Mouse (Mus musculus) ovary, adult 18-20 months (tissue): Measurements from ENCODE around the gene Myh6.

Experiments
- DNase-seq: peaks from one replicate; pipeline ENCODE4 v3.0.0; 2022; ENCODE audit warnings: low spot score, mixed read lengths

Gene Myh6

DNA sequence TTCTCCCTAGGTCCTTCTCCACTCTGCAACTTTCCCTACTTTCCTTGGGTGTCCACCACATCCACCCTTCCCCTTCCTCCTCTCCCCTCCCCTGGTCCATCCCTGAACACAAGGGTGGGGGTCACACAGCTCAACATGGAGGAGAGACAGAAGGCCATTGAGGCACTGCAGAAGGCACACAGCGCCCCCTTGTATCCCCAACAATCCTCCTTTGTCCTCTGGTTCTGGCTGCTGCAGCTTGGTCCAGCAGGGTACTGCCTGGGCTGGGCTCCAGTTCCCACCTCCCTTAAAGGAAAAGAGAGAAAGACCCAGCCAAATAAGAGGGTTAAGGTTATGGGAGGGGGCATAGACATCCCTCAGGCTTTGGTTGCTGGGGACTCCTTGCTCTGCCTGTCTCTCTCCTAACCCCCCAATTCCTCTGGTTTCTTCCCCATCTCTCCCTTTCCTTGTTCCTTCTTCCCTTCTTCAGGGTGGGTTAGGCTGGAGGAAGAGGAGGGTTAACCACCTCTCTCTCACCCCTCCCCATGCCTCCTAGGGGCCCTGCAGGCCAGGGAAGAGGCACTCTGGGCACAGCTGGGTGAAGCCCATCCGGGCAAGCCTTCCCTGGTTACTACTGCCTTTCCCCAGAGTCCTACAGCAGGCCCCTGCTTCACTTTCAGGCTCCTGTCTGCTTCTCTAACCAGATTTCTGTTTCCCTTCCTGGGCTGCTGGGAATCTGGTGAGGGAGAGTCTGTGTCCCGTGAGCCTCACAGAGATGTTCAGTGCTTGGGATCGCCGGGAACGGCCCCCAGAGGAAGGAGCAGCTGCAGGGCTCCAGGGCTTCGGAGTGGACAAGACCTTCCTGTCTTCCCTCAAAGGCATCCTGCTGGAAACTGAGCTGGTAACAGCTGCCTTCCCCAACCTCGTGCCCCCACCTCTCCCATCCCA, 30.6 kb downstream of the Myh6 start, which contains the start of gene Cmtm5:
Gene Cmtm5 (plus strand): TSS at position 358 of the 927 bp plus-strand sequence.
- no peak for DNase-seq

DNA sequence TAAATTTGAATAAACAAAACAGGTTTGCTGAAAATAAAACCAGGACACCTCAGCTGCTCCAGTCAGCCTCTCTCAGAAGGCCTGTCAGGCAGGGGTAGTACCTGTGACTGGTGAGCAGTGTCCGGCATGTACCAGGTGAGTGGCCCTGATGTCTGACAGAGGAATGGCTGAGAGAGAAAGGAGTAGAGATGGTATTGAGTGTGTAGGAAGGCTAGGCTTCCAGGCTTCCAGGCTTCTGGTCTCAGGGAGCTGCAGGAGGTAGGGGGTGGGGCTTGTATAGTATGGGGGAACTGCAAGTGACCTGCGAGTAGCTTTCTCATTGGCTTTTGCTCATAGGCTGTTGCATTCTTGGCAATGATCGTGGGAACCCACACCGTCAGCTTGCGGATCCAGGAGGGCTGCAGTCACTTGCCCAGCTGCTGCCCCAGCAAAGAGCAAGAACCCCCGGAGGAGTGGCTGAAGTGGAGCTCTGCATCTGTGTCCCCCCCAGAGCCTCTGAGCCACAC, 34.0 kb downstream of the Myh6 start, which contains the start of gene Il25:
Gene Il25 (plus strand): TSS at position 51 of the 506 bp plus-strand sequence.
- no peak for DNase-seq

DNA sequence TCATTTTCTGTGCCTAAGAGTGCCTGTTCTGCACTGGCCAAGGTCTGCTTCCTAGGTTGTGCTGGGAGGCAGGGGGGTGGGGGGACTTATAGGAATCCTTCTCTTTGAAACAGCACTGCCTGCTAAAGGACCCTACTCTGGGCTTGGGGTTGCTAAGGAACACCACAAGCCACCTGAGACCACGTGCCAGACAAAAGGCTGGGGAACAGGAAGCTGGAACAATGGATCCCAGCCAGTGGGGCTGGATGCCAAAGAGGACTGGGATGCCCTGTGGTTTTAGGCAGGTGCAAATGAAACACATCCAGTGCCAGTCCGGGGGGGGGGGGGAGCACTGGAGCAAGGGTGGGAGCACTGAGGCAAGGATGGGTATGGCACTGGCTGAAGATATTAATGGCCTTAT, 36.3 kb downstream of the Myh6 start:
- DNase-seq: no peak

DNA sequence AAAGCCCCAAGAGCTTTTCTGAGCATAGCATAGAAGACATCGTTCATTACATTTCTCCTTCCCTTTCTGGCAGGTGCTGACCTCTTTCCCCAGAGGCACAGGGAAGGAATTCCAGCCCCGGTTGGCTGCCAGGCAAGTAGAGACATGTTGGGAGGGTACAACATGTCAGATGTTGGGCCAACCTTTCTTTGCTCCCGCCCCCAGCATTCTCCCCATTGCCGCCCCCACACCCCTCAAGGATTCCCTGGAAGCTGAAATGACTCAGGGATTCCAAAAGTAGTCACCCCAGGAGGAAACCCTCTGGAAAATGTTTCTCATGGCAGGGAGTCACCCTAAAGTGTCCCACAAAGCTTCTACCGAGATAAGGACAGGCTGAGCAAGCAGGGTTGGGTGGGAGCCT, 36.9 kb downstream of the Myh6 start:
- DNase-seq: no peak

DNA sequence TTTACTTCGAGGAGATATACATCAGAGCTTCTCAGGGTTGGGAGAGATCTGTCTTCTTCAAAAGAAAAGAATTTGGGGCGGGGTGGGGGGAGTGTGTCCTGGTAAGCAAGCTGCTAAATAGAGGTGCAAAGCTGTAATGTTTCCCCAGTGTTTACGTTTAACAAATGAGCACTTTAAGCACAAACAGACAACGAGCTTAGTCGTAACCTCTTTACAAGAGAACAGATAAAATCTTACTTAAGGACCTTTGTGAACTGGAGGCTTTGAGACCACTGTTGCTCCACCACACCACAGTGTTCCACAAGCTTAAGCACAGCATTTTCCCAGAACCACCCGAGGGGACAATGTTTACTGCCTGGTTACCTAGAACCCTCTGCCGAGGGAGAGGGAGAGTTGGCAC, 39.4 kb downstream of the Myh6 start:
- DNase-seq: no peak

DNA sequence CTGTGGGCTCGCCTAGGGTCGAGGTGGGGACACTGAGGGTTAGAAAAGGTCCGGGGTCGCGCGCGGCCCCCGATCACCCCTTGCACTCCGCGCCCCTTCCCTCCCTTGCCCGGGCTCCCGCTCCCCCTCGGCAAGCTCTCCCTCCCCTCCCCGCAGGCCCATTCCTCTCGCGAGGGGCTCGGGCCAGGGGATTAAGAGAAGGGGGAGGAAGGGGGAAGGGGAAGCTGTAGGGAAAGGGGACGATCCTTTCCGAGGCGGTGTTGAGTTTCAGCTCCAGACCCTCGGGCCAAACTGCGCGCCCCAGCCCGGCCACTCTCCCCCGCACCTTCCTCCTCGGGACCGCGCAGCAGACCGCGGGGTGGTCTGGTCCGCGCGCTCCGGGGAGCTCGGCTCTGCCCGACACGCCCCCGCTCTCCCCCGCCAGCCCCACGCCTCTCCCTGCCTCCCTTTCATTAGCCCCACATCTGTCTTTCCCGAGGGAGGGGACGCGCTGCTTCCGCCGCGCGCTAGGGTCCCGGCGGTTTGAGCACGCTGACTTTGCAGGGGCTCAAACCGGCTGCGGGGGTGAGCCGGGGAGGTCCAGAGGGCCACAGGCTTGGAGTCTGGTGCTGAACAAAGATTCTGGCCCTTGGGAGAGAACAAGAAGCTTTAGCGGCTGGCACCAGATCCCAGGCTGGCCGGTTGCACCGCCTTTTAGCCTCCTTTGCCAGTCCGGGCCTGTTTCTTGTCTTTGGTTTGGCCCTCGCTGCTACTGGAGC, 40.1 kb downstream of the Myh6 start:
- DNase-seq: peak; percentile 28

DNA sequence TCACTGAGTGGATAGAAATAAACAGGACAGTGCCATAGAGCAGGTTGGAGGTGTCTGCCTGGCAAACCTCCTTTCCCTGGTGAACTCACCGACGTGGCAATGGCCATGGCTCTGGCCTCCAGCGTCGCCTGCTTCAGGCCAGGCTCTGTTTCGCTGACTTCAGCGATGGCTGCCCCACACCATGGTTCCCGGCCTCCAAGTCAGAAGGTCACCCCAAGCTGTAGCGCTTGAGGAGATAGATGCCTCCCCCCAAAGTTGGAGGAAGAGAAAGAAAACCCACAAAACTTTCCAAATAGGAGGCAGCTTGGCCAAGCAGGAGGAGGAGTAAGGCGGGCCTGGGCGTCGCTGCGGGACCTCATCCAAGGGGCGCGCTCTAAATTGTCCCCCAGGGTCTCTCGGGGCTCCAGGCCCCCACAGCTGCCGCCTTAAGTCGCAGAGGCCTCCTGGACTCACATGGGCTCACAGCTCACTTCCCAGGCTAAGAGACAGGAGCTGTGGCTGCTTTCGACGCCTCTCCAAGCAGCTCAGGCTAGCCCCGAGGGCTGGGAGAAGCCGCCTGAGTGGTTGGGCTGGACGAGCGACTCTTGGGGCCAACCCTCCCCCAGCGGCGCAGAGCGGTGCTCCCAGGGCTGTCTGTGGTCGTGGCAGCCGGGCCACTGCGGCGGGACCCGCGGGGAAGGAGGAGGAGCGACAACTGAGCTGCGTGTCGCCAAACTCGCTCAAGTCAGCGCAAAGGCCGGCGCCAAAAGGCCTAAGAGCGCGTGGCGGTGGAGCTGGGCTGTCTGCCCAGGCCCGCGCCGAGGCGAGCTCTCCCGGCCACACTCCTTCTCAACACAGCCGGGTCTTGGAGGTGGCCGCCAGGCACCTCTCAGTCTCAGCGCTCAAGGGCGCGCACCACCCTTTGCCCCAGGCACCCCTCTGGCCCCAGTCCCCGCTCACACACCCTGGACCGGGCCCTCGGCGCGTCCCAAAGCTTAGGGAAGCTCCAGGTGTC, 41.1 kb downstream of the Myh6 start, which contains the start of gene Efs:
Gene Efs (minus strand): TSS at position 778 of the 994 bp plus-strand sequence.
- DNase-seq: peak; percentile 27

DNA sequence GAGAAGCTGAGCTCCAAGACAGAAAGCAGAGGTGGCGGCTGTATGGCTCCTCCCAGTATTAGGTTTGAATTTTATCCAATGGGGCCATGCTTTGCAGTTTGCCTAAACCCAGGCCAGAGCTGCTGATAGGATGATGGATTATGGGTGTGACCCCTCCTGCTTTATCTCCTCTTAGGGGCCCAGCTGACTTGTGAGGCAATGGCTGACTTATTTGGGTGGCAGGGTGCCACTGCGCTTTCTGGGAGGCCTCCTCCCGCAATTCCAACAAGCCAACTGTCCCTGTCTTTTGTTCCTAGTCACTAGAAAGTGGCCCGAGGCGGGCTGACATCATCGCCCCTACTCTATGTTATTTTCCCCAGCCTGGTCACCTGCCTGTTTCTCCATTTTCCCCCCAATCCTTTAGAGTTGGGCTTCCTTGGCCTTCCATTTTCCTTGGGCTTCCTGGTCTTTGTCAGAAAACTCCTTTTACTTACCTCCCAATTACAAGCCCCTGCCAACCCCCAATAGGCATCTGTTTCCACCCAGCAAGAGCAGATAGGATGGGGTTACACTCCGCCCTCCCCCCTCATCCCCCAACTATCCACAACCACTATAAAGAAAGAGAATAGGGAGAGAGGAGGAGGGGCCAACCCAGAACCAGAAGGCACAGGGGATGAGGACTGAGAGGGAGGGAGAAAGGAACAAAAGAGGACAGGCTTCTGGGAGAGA, 41.9 kb downstream of the Myh6 start:
- DNase-seq: peak; percentile 13

DNA sequence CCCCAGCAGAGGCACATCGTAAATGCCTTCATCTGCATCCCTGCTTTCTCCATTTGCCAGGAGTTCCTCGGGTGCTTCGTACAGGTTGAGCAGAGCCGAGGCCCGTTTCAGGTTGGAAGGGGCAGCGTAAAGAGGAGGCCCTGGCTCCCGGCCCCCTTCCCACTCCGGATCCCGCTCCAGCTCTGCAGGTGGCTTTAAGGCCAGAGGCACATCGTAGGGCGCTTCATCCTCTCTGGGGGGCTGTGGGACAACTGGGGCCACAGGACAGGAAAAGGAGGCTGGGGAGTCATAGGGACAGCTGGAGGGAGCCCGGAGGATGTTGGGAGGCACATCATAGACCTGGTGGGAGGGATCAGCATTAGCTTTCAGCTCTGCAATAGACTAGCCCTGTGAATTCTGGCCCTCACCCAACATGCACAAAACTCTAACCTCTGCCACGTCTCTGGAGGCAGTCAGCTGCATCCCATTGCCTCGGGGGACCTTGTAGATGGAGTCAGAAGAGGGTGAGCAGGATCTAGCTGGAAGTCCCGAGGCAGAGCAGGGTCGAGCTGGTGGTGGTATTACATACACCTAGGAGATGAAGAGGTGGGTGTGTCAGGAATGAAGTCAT, 46.5 kb downstream of the Myh6 start:
- no peak for DNase-seq

- DNase-seq: no peak
These were observed 53.4 kb downstream of the Myh6 start for GRCm38 (mm10) chr14:54913343-54913742.

DNA sequence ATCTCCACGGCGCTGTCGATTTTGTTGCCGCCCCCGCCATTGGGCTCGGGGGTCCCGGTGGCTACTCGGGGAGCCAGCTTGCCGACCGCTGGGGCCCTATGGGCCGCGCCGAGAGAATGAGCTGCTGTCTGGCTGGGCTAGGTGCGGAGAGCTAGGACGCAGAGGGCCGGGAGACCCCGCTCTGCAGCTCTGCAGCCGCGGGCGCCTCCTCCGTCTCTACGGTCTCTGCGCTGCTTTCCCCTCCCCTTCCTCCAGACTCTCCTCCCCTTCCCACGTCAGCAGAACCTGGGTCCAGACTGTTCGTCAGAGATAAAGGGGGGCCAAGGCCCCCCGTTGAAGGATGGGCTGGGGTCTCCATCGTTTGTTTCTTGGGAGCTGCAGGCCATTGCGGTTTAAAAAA, 53.8 kb downstream of the Myh6 start, which contains the start of gene Slc22a17:
Gene Slc22a17 (minus strand): TSS at position 247 of the 400 bp plus-strand sequence.
- peak; percentile 56 for DNase-seq

DNA sequence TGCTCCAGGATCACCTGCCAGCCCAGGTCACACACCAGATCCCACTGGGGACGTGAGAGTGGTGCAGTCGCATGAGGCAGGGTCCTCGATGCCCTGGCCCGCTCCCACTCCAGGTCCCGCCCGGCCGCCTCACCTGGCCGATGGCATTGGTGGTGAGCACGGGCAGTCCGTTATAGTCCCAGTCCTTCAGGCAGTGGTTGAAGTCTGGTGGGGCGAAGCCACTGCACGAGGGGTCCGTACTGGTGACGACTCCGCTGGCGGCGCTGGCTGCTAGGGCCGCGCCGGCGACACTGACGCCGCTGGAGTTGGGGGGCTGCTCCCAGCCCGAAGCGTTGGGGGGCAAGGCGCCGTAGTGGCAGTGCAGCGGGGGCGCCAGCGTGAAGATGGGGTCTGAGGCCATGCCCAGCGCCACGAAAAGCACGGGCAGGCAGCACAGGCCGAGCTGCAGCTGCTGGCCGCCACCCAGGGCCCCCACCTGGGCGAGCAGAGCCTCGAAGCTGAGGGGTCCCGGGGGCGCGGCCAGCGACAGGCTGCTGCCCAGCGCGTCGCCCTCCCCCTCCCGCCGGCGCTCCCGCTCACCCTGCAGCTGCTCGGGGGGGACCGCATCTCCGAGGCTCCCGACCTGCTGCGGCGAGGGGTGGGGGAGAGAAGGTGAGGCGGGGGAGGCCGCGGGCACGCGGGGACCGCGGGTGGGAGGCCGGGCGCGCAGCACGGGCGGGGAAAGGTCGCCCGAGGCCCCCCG, 54.4 kb downstream of the Myh6 start:
- no peak for DNase-seq

DNA sequence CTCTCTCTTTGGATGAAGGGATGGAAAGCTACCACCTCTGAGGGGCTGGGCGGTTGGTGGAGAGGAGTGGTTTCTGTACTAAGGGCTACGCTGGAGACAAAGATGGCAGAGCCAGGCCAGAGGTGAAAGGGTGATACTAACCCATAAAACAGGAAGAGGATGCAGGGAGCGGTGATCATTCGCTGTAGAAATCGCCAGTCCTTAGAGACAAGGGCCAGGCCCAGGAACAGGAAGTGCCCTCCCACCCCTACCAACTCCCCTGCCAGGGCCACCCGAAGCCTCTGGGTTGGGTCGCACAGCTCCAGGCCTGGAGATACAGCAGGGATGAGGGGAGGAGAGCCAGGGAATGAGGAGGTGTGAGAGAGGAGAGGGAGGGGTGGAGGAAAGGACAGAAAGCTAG, 58.0 kb downstream of the Myh6 start:
- DNase-seq: no peak

- DNase-seq: no peak
These were observed 63.1 kb downstream of the Myh6 start for GRCm38 (mm10) chr14:54903641-54904040.

GRCm38 (mm10) chr14:54900383-54900782, 66.3 kb downstream of the Myh6 start:
- no peak for DNase-seq

- DNase-seq: peak; percentile 85
These were observed 69.3 kb downstream of the Myh6 start for GRCm38 (mm10) chr14:54897445-54897844.

- peak; percentile 58 for DNase-seq
These were observed 72.2 kb downstream of the Myh6 start for GRCm38 (mm10) chr14:54894296-54895151.

- DNase-seq: peak; percentile 99
These were observed 73.0 kb downstream of the Myh6 start for GRCm38 (mm10) chr14:54893651-54894181.
